Mouse (Mus musculus) cerebellum, adult 2 months (tissue): ENCODE measurements around the gene Ezr. TPM values are rescaled to one million over a fixed set of nuclear protein-coding genes. Genes with fewer than 3 reads are reported as not detected.
A peak's percentile ranks its signal among the peaks of the same experiment; 100 is the strongest.
"Not testable (repeated sequence)": the region's sequence is repeated elsewhere in the genome, so short reads cannot be mapped to it uniquely, and the experiment has no call there.

ENCODE experiments used
- DNase-seq, 2 experiments: peaks; one replicate each; pipeline ENCODE4 v3.0.0; 2021
- H3K27ac ChIP-seq: fragments of 200-500 bp; 2 replicates; pipeline ENCODE4 v1.5.1; 2012; ENCODE audit warnings: low read length, control low read depth, inconsistent platforms; ENCODE audit not compliant: insufficient read depth
- H3K27me3 ChIP-seq: fragments of 200-500 bp; 2 replicates; pipeline ENCODE4 v1.6.1; 2012; ENCODE audit warnings: inconsistent platforms, mild to moderate bottlenecking, low read length, moderate library complexity; ENCODE audit not compliant: control insufficient read depth, insufficient read depth
- H3K4me1 ChIP-seq: fragments of 200-500 bp; 2 replicates; pipeline ENCODE4 v1.6.1; 2011; ENCODE audit warnings: low read length; ENCODE audit not compliant: control insufficient read depth, insufficient read depth
- H3K4me3 ChIP-seq: fragments of 200-500 bp; replicated peaks from 2 replicates; pipeline ENCODE3; 2011; ENCODE audit warnings: mild to moderate bottlenecking, low read depth, low read length, control low read depth; ENCODE audit not compliant: insufficient read depth
- CTCF ChIP-seq: fragments of 200-500 bp; IDR thresholded peaks from 2 replicates; pipeline ENCODE4 v1.5.1; 2011; ENCODE audit warnings: low read depth, mild to moderate bottlenecking, control low read depth, low read length, moderate library complexity, borderline replicate concordance; ENCODE audit not compliant: insufficient read depth
- WGBS: fragments of 180-500 bp; shearing (Covaris S2); methylation state at CpG from one replicate; pipeline ENCODE4 v1.1.7; 2018; 5-methylcytosine and 5-hydroxymethylcytosine counted together
- polyA plus RNA-seq: library from polyadenylated mRNA; depleted of rRNA; stranded (reverse); fragments of >200 nt; gene quantifications from 2 replicates; pipeline ENCODE4 v1.2.3, GENCODE M21; 2012; rRNA removed

Gene Ezr
- polyA plus RNA-seq, 1 experiment, result 12.1 TPM

DNA sequence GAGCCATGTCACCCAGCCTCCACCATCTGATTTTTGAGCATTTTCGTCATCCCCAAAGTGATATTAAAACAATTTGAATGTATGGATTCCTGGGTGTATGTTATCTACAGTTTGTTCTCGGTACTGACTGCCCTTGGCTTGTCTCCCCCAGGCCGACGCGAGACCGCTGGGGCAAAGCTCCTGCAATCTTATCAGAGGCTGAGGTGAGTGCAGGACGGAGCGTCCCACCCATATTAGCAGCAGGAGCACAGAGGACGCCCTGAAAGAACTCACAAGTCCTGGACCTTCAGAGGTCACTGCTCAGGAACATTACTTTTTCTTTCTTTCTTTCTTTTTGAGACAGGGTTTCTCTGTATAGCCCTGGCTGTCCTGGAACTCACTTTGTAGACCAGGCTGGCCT is 83.1 kb downstream of the Ezr start:
- H3K4me3 ChIP-seq, DNase-seq, H3K27ac ChIP-seq, H3K4me1 ChIP-seq, H3K27me3 ChIP-seq: not testable (repeated sequence)
- 97% methylated on average over 9 of the region's 9 CpGs for WGBS

DNA sequence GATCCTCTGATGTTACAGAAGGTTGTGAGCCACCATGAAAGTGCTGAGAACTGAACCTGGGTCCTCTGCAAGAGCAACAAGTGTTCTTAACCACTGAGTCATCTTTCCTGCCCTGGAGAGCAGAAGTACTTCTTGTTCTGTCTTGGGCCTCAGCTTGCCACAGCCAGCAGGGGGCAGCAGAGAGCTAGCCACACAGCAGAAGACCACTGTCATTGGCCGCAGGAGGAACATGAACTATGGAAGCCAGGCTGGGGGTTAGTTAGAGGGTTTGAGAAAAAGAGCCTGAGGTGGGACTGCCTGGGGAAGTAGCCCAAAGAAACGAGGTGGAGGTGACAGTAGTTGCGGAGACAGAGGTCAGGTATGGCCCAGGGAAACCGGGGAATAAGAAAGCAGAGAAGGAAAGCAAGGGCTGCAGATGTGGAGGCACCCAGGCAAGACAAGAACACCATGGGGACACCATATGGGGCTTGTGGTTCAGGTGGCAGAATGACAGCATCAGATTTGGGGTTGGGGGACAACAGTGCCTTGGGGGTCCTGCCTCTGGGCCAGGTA is 85.3 kb downstream of the Ezr start:
- H3K4me1 ChIP-seq, H3K27me3 ChIP-seq, H3K4me3 ChIP-seq, H3K27ac ChIP-seq: not testable (repeated sequence)
- 17% methylated on average over 4 of the region's 4 CpGs for WGBS
- peak; percentile 54 to 62 for DNase-seq
- TF ChIP-seq CTCF, result peak; percentile 33

DNA sequence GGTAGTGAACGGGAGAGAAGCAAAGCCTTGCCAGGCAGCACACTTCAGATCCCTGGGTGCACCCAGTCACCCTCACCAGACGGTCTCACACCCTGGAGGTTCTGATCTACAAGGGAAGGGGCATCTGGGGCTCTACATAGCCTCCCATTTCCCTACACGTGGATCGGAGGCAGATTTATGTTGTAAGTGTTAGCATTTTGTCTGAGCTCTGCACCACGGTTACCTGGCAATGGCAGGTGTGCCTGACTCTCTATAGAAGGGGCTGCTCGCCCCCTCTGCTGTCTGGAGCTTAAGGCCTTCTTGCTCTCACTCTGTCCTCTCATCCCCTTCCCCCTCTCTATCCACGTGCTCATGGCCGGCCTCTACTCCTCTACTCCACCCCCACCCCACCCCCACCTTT is 86.1 kb downstream of the Ezr start:
- not testable (repeated sequence) for H3K4me3 ChIP-seq, H3K27me3 ChIP-seq, H3K27ac ChIP-seq, H3K4me1 ChIP-seq, DNase-seq
- 60% methylated on average over 8 of the region's 8 CpGs for WGBS

DNA sequence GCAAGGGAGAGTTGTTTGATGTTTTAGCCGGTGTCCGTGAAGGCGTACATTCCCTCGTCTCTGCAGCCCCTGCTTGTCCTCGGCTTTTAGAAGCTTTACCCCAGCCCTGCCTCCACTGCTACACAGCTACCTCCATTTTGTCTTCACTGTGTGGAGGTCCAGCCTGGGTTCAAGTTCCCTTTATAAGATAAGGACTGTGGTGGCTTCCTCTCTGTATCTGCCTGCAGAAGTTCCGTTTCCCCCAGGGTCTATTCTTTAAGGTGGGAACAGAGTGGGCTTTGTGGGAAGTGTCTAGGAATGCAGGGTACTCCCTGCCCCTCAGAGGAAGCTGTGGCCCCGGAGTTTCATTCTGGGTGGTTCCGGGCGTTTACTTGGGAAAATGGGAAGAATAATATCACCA is 86.9 kb downstream of the Ezr start:
- not testable (repeated sequence) for H3K4me1 ChIP-seq, H3K4me3 ChIP-seq, H3K27me3 ChIP-seq, H3K27ac ChIP-seq, DNase-seq
- 87% methylated on average over 9 of the region's 9 CpGs for WGBS

DNA sequence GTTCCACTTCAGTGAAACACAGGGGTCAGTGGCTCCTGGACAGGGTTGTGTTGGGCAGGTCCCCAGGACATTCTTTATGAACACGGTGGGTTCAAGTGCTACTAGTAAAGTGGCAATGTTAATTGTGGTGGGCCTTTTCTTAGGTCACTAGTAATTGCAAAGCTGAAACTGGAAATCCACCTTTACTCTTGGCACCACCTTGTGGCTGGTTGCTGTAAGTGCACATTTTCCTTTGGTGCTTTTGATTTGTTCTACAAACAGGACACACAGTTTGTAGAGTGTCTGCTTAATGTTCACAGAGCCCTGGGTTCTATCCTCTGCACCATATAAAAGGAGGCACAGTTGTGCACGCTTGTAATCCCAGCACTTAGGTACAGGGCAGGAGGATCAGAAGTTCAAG is 91.0 kb downstream of the Ezr start:
- 3% methylated on average over 2 of the region's 2 CpGs for WGBS

DNA sequence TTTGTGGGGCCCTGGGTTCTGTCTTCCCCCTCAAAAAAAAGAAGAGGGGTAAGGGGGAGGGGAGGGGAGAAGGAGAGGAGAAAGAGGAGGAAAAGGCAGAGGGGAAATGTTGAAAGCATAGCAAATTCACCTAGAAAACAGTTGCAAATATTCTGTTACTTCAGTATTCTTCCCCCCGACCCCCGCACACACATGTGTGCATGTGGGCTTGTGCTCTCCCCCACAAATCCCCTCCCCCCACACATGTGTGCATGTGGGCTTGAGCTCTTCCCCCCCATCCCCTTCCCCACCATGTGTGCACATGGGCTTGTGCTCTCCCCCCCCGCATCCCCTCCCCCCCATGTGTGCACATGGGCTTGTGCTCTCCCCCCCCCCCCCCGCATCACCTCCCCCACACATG is 93.2 kb downstream of the Ezr start:
- H3K4me1 ChIP-seq, H3K27ac ChIP-seq, H3K27me3 ChIP-seq, H3K4me3 ChIP-seq, DNase-seq: not testable (repeated sequence)
- WGBS, result 86% methylated on average over 4 of the region's 4 CpGs

More for the DNA sequence above, 91.0 kb downstream of the Ezr start:
- H3K4me3 ChIP-seq, H3K27ac ChIP-seq, H3K27me3 ChIP-seq, H3K4me1 ChIP-seq: not testable (repeated sequence)
- peak; percentile 77 to 90 for DNase-seq
- TF ChIP-seq CTCF, result peak; percentile 54; the same call in 1 of the 2 replicates

Other genes with a start within 250 kb of the Ezr start
- gene Dynlt1c, start 181.1 kb downstream of the Ezr start, polyA plus RNA-seq, result 26.4 and 30.2 TPM in 2 replicates
- 24.6 and 29.0 TPM in 2 replicates for gene Dynlt1f, start 126.9 kb downstream of the Ezr start, polyA plus RNA-seq
- 0.21 and 0.41 TPM in 2 replicates for gene Sytl3, start 123.7 kb downstream of the Ezr start, polyA plus RNA-seq
- gene Rsph3b, start 165.9 kb upstream of the Ezr start, polyA plus RNA-seq, result 15.7 and 16.7 TPM in 2 replicates
- gene Tagap1, start 178.4 kb upstream of the Ezr start, polyA plus RNA-seq, result 35.8 and 38.7 TPM in 2 replicates
- gene Rnaset2b, start 187.8 kb upstream of the Ezr start, polyA plus RNA-seq, result 77.2 and 83.7 TPM in 2 replicates
- gene Gm49721, start 196.1 kb upstream of the Ezr start, polyA plus RNA-seq, result 1.4 and 1.5 TPM in 2 replicates
- gene Gm1604a, start 242.8 kb upstream of the Ezr start, polyA plus RNA-seq, result 0.33 and 0.68 TPM in 2 replicates